Mouse (Mus musculus) lung, adult 2 months (tissue): ENCODE data around the gene Tenm4.

Experiments
- CTCF ChIP-seq: fragments of 200-500 bp; IDR thresholded peaks from 2 replicates; pipeline ENCODE4 v1.5.1; 2011; ENCODE audit warnings: mild to moderate bottlenecking, low read length, control low read depth; ENCODE audit not compliant: insufficient read depth
- POLR2A ChIP-seq: fragments of 200-500 bp; IDR thresholded peaks from 2 replicates; pipeline ENCODE4 v1.6.1; 2011; ENCODE audit warnings: low read depth, mild to moderate bottlenecking, control low read depth, low read length, borderline replicate concordance; ENCODE audit errors: extremely low read depth

DNA sequence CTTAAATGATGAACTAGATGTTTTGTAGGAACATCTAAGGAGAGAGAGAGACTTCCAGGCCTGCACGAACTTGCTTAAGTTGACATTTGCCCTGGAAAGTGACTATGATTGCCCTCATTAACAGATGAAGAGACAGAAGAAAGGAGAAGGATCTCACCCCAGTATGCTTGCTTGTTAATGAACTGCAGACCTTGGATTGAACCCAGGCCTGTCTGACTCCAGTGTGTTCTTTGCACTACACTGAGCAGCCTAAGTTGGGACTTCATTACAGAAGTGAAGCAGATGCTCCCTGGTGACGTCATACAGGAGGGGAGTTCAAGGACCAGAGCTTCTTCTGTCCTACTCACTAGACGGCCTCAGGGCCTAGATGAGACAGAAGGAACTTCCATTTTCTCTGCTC is 247.1 kb downstream of the Tenm4 start:
- TF ChIP-seq POLR2A (no peak), CTCF (no peak)
